Mouse (Mus musculus): ENCODE data around the gene Rad9b. TPM values are rescaled to one million over a fixed set of nuclear protein-coding genes. Genes with fewer than 3 reads are reported as not detected.
A peak's percentile ranks its signal among the peaks of the same experiment; 100 is the strongest.

Gene Rad9b
- polyA plus RNA-seq (2015; fragmentation: Nextera tagmentation; extraction: Ambion mirVana), result 6.2 and 7.5 TPM in 2 replicates

DNA sequence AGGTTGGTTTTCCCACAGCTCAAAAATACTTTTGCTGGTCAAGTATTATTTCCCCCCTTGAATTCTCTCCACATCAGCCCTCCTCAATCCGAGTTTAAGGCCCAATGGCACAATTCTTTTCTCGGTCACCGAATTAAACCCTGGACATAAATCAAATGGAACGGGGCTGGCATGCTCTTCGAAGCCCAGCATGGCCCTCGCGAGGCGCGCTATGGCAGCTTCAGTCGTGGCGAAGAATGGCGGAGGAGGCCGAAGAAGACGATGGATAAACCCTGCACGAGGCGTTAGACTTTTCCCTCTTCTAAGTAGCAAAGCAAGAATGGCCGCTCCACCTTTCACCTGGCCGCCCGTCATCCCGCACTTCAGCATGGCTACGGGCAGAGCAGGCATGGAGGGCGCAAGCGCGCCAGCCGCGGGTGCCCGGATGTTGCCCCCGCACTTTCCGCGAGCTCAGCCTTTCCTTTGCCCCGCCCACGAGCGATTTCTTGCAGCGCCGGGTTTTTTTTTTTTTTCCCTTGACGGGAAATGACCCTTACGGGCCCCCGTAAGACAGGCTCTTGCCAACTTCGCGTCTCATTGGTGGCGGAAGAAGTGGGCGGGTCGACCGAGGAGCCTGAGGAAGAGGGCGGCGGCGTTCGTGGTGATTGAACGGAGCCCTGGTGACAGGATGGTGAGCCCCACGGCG, at the start of gene Rad9b, which contains the start of gene Vps29:
Gene Rad9b (minus strand): TSS at position 427 of the 685 bp plus-strand sequence.
Gene Vps29 (plus strand): TSS at position 563 of the 685 bp plus-strand sequence.
- Histone ChIP-seq H3K9ac (peak within 1 kb of the TSS; percentile 98), H3K4me3 (peak within 1 kb of the TSS; percentile 96), H3K9me3 (no peaks in the 10 kb centered on the region), H3K36me3 (peaks cover 14% of the 10 kb centered on the region), H3K27ac (replicated peaks) (peak within 1 kb of the TSS; percentile 85), H3K4me2 (peak within 1 kb of the TSS; percentile 88), H3K27me3 (replicated peaks) (no peaks in the 10 kb centered on the region), H3K4me1 (peaks cover 16% of the 10 kb centered on the region)
- WGBS, result 2% methylated on average over 51 of the region's 51 CpGs
- peak; percentile 90 for ATAC-seq (ENCODE audit: extremely low read depth, insufficient number of reproducible peaks, low FRiP score, low TSS enrichment)

- H3K27me3 ChIP-seq (replicated peaks), result no peaks in the 10 kb centered on the region
- 89% methylated on average over 12 of the region's 12 CpGs for WGBS
- H3K27ac ChIP-seq (replicated peaks), result 0 out of 2 replicates have a peak overlapping the region, but pooled peaks have one; percentile 29
- ATAC-seq (ENCODE audit: extremely low read depth, insufficient number of reproducible peaks, low FRiP score, low TSS enrichment), result no peak
- peaks cover 3% of the 10 kb centered on the region; the same call in 1 of the 2 replicates for H3K9me3 ChIP-seq
- no peak overlapping the region for H3K4me3 ChIP-seq
- H3K4me1 ChIP-seq, result peaks cover 32% of the 10 kb centered on the region
- H3K4me2 ChIP-seq, result no peak overlapping the region
- no peak overlapping the region for H3K9ac ChIP-seq
- peaks cover 89% of the 10 kb centered on the region for H3K36me3 ChIP-seq
These were observed 49.3 kb upstream of the Rad9b start for GRCm38 (mm10) chr5:122403362-122403761.

- no peak overlapping the region for H3K9ac ChIP-seq
- H3K27ac ChIP-seq (replicated peaks), result 0 out of 2 replicates have a peak overlapping the region, but pooled peaks have one; percentile 29
- peaks cover 36% of the 10 kb centered on the region for H3K4me1 ChIP-seq
- H3K9me3 ChIP-seq, result peaks cover 3% of the 10 kb centered on the region; the same call in 1 of the 2 replicates
- H3K4me3 ChIP-seq, result no peak overlapping the region
- H3K36me3 ChIP-seq, result peaks cover 91% of the 10 kb centered on the region
- H3K27me3 ChIP-seq (replicated peaks), result no peaks in the 10 kb centered on the region
- H3K4me2 ChIP-seq, result no peak overlapping the region
- 63% methylated on average over 5 of the region's 5 CpGs for WGBS
- ATAC-seq (ENCODE audit: extremely low read depth, insufficient number of reproducible peaks, low FRiP score, low TSS enrichment), result no peak
These were observed 48.7 kb upstream of the Rad9b start for GRCm38 (mm10) chr5:122402772-122403171.

- no peak for ATAC-seq (ENCODE audit: extremely low read depth, insufficient number of reproducible peaks, low FRiP score, low TSS enrichment)
- peaks cover 91% of the 10 kb centered on the region for H3K36me3 ChIP-seq
- WGBS, result 87% methylated on average over 13 of the region's 13 CpGs
- 0 out of 2 replicates have a peak overlapping the region, but pooled peaks have one; percentile 2 for H3K27ac ChIP-seq (replicated peaks)
- H3K9ac ChIP-seq, result no peak overlapping the region
- H3K4me2 ChIP-seq, result no peak overlapping the region
- peaks cover 36% of the 10 kb centered on the region for H3K4me1 ChIP-seq
- no peaks in the 10 kb centered on the region for H3K27me3 ChIP-seq (replicated peaks)
- peaks cover 3% of the 10 kb centered on the region; the same call in 1 of the 2 replicates for H3K9me3 ChIP-seq
- no peak overlapping the region for H3K4me3 ChIP-seq
These were observed 48.1 kb upstream of the Rad9b start for GRCm38 (mm10) chr5:122402160-122402559.

- H3K27me3 ChIP-seq (replicated peaks), result no peaks in the 10 kb centered on the region
- WGBS, result 24% methylated on average over 8 of the region's 8 CpGs
- ATAC-seq (ENCODE audit: extremely low read depth, insufficient number of reproducible peaks, low FRiP score, low TSS enrichment), result no peak
- H3K4me2 ChIP-seq, result no peak overlapping the region
- peaks cover 39% of the 10 kb centered on the region for H3K4me1 ChIP-seq
- no peak overlapping the region for H3K4me3 ChIP-seq
- H3K27ac ChIP-seq (replicated peaks), result no peak overlapping the region
- peaks cover 90% of the 10 kb centered on the region for H3K36me3 ChIP-seq
- H3K9me3 ChIP-seq, result no peaks in the 10 kb centered on the region
- no peak overlapping the region for H3K9ac ChIP-seq
These were observed 47.2 kb upstream of the Rad9b start for GRCm38 (mm10) chr5:122401303-122401640.

DNA sequence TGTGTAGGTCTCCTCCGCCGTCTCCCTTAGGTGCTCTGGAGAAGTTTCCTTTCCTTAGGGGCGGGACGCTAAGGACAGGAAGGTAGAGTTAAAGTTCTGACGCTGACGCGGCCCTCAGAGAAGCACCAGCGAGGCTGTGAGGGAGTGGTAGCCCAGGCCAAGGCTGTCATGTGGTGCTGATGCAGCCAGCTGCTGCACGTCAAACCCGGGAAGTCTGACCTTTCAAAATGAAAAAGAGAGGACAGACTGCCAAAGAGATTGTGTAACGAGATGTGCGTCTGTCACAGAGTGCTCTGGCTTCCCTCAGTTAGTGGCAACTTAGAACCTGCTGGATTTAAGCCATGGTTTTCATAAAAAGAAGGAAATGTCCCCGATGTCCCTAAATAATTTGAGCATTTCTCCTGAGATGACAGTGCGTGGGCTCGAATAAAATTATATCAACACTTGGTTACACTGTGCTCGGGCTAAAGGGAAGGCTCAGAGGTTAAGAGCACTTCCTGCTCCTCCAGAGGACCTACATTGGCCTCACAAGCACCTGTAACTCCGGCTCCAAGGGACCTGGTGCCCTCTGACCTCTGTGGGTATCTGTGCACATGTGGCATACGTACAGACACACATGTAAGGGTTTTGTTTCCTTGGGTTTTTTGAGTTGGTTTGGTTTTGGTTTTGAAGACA, 46.7 kb upstream of the Rad9b start:
- H3K4me1 ChIP-seq, result peaks cover 39% of the 10 kb centered on the region
- WGBS, result 59% methylated on average over 18 of the region's 18 CpGs
- peaks cover 85% of the 10 kb centered on the region for H3K36me3 ChIP-seq
- no peaks in the 10 kb centered on the region for H3K27me3 ChIP-seq (replicated peaks)
- H3K27ac ChIP-seq (replicated peaks), result peak overlapping the region; percentile 30; the same call in 1 of the 2 replicates
- H3K4me3 ChIP-seq, result no peak overlapping the region
- no peak overlapping the region for H3K4me2 ChIP-seq
- no peaks in the 10 kb centered on the region for H3K9me3 ChIP-seq
- 0 out of 2 replicates have a peak overlapping the region, but pooled peaks have one; percentile 15 for H3K9ac ChIP-seq
- ATAC-seq (ENCODE audit: extremely low read depth, insufficient number of reproducible peaks, low FRiP score, low TSS enrichment), result no peak

GRCm38 (mm10) chr5:122399871-122400270, 45.8 kb upstream of the Rad9b start:
- Histone ChIP-seq H3K4me2 (no peak overlapping the region), H3K36me3 (peaks cover 80% of the 10 kb centered on the region), H3K9ac (no peak overlapping the region)

DNA sequence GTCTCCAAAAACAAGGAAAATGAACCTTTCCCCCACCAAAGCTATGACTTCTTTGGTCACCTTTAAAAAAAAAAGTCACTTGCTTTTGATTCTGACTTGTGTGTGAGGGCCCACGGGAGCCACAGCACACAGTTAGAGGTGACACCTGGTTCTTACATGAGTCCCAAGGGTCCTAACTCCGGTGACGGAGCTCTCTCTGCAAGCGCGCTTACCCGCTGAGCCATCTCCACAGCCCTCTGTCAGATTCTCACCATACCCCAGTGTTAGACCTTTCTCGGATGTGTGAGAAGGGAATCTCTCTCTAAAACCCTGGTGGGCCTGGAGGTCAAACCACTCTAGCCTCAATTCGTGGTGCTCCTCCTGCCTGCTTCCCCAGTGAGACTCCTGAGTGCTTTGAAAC, 43.5 kb upstream of the Rad9b start:
- H3K4me3 ChIP-seq, result no peak overlapping the region
- H3K27me3 ChIP-seq (replicated peaks), result no peaks in the 10 kb centered on the region
- H3K36me3 ChIP-seq, result peaks cover 62% of the 10 kb centered on the region
- WGBS, result 87% methylated on average over 8 of the region's 8 CpGs
- no peaks in the 10 kb centered on the region for H3K9me3 ChIP-seq
- H3K9ac ChIP-seq, result no peak overlapping the region
- H3K4me2 ChIP-seq, result no peak overlapping the region
- peak overlapping the region; percentile 80 for H3K27ac ChIP-seq (replicated peaks)
- peaks cover 41% of the 10 kb centered on the region for H3K4me1 ChIP-seq
- ATAC-seq (ENCODE audit: extremely low read depth, insufficient number of reproducible peaks, low FRiP score, low TSS enrichment), result no peak

More at GRCm38 (mm10) chr5:122399871-122400270, 45.8 kb upstream of the Rad9b start:
- 82% methylated on average over 8 of the region's 8 CpGs for WGBS
- no peak for ATAC-seq (ENCODE audit: extremely low read depth, insufficient number of reproducible peaks, low FRiP score, low TSS enrichment)
- Histone ChIP-seq H3K9me3 (no peaks in the 10 kb centered on the region), H3K27ac (replicated peaks) (peak overlapping the region; percentile 30; the same call in 1 of the 2 replicates), H3K4me1 (peaks cover 39% of the 10 kb centered on the region), H3K4me3 (no peak overlapping the region), H3K27me3 (replicated peaks) (no peaks in the 10 kb centered on the region)

DNA sequence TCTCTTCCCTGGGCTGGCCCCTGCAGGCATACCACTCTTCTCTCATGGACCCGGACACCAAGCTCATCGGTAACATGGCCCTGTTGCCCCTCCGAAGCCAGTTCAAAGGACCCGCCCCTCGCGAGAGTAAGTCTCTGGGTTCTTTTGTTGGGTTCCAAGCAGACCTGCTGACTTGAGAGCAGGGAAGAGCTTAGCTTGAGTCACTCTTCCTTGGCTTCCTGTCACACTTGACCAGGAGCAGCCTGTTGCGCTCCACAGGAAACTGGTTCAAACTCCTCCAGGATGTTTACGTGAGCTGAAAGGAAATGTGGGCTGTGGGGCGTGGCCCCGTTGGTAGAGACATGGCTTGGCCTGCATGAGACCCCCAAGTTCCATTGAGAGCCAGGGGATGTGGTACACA, 42.8 kb upstream of the Rad9b start:
- Histone ChIP-seq H3K9ac (no peak overlapping the region), H3K4me2 (0 out of 2 replicates have a peak overlapping the region, but pooled peaks have one; percentile 9), H3K27me3 (replicated peaks) (no peaks in the 10 kb centered on the region), H3K4me1 (peaks cover 40% of the 10 kb centered on the region), H3K9me3 (no peaks in the 10 kb centered on the region), H3K27ac (replicated peaks) (peak overlapping the region; percentile 80), H3K36me3 (peaks cover 55% of the 10 kb centered on the region), H3K4me3 (no peak overlapping the region)
- WGBS, result 70% methylated on average over 10 of the region's 10 CpGs
- ATAC-seq (ENCODE audit: extremely low read depth, insufficient number of reproducible peaks, low FRiP score, low TSS enrichment), result no peak

GRCm38 (mm10) chr5:122393887-122394286, 39.9 kb upstream of the Rad9b start:
- Histone ChIP-seq H3K4me2 (no peak overlapping the region), H3K27me3 (replicated peaks) (no peaks in the 10 kb centered on the region), H3K36me3 (peaks cover 35% of the 10 kb centered on the region), H3K27ac (replicated peaks) (no peak overlapping the region), H3K9ac (no peak overlapping the region), H3K4me1 (peaks cover 19% of the 10 kb centered on the region), H3K9me3 (no peaks in the 10 kb centered on the region), H3K4me3 (0 out of 2 replicates have a peak overlapping the region, but pooled peaks have one; percentile 1)
- 60% methylated on average over 2 of the region's 2 CpGs for WGBS
- ATAC-seq (ENCODE audit: extremely low read depth, insufficient number of reproducible peaks, low FRiP score, low TSS enrichment), result no peak

DNA sequence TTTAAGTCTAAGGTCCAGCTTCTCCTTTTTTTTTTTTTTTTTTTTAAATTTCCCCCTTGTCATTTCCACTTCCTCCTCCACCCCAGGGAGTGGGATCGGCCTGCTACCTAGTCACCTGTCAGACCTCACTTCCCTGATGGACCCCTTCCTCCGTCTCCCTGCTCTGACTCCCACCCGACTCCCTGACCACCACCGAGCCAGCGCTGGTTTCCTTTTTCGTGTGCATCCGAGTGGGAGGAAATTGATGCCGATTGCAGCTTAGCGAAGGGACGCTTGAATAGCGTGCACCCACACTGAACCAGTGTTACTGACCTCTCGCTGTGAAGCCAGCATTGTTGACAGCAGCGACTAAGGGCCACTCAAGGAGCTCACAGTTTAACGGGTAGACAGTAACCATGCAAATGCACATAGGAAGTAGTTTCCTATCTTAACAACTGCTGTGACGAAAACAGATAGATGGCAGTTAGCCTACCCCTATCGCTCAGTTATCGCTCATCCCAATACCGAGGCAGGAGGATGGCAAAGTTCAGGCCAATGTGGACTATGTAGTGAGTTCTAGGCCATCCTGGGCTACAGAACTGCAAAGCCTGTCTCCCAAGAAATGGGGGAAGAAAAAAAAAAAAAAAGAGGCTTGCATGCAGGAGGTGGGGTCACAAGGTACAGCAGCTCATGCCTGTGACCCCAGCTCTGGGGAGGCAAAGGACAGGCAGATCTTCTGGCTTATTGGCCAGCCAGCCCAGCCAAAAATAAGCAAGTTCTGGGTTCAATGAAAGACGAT, 38.4 kb upstream of the Rad9b start:
- Histone ChIP-seq H3K4me1 (peaks cover 10% of the 10 kb centered on the region), H3K9ac (peak overlapping the region; percentile 94), H3K4me2 (peak overlapping the region; percentile 90), H3K4me3 (peak overlapping the region; percentile 95), H3K27ac (replicated peaks) (peak overlapping the region; percentile 77), H3K9me3 (no peaks in the 10 kb centered on the region), H3K36me3 (peaks cover 20% of the 10 kb centered on the region), H3K27me3 (replicated peaks) (no peaks in the 10 kb centered on the region)
- 8% methylated on average over 19 of the region's 19 CpGs for WGBS
- ATAC-seq (ENCODE audit: extremely low read depth, insufficient number of reproducible peaks, low FRiP score, low TSS enrichment), result no peak

Data from heart, embryonic 13.5 days (tissue).